Mouse (Mus musculus) erythroblast, embryonic 14.5 days (primary cell): ENCODE measurements around the gene Fate1.

Experiments used
- GATA1 ChIP-seq: IDR thresholded peaks from 2 replicates; pipeline ENCODE4 v1.6.1; 2012; ENCODE audit warnings: low read length, inconsistent platforms, mixed read lengths
- TAL1 ChIP-seq: IDR thresholded peaks from 3 replicates; pipeline ENCODE4 v1.6.1; 2012; ENCODE audit warnings: low read length, inconsistent platforms, mixed read lengths

DNA sequence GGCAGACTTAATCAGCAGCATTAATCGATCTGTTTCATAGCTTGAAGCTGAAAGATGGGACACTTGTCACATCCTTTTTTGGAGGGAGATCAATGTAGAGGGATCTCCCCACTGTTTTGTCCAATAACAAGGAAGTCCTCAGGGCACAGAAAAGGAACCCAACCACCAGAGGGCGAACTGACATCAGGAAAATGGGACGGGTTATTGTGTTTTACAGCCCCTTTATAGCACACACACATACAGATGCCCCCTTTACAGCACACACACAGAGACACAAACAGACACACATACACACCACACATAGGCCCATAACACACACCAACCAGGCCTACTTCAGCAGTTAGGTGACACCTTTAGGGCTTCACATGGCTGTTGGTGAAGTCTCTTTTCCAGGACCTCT is 40.0 kb downstream of the Fate1 start:
- TF ChIP-seq GATA1 (no peak), TAL1 (no peak)
